Mouse (Mus musculus) intestine, embryonic 15.5 days (tissue): ENCODE results near the gene Megf11. TPM values are rescaled to one million over a fixed set of nuclear protein-coding genes. Genes with fewer than 3 reads are reported as not detected.
"Not testable (repeated sequence)": the region's sequence is repeated elsewhere in the genome, so short reads cannot be mapped to it uniquely, and the experiment has no call there.

Experiments
- ATAC-seq: fragments of 200-750 bp; cut with Nextera tagmentation; 2 replicates; pipeline ENCODE4 v1.8.0; 2017; ENCODE audit warnings: moderate TSS enrichment, moderate library complexity
- H3K27ac ChIP-seq: fragments of 300-500 bp; sonication (generic); 2 replicates; pipeline ENCODE4 v1.5.1; 2015; ENCODE audit warnings: mild to moderate bottlenecking, inconsistent platforms
- H3K27me3 ChIP-seq: fragments of 300-500 bp; sonication (generic); replicated peaks from 2 replicates; pipeline ENCODE4 v1.6.1; 2015; ENCODE audit warnings: inconsistent platforms
- H3K36me3 ChIP-seq: fragments of 300-500 bp; sonication (generic); 2 replicates; pipeline ENCODE4 v1.6.1; 2015; ENCODE audit warnings: inconsistent platforms
- H3K4me1 ChIP-seq: fragments of 300-500 bp; sonication (generic); replicated peaks from 2 replicates; pipeline ENCODE4 v1.6.1; 2015; ENCODE audit warnings: inconsistent platforms
- H3K4me2 ChIP-seq: fragments of 300-500 bp; sonication (generic); replicated peaks from 2 replicates; pipeline ENCODE4 v1.6.1; 2015; ENCODE audit warnings: mild to moderate bottlenecking, inconsistent platforms
- H3K4me3 ChIP-seq: fragments of 300-500 bp; sonication (generic); replicated peaks from 2 replicates; pipeline ENCODE4 v1.5.1; 2015; ENCODE audit warnings: inconsistent platforms
- H3K9ac ChIP-seq: fragments of 300-500 bp; sonication (generic); 2 replicates; pipeline ENCODE4 v1.6.1; 2015; ENCODE audit warnings: inconsistent platforms
- H3K9me3 ChIP-seq: fragments of 300-500 bp; sonication (generic); 2 replicates; pipeline ENCODE4 v1.6.1; 2016; ENCODE audit warnings: inconsistent platforms
- WGBS: fragments of 180-500 bp; shearing (Covaris S2); methylation state at CpG from one replicate; pipeline ENCODE4 v1.1.7; 2015; 5-methylcytosine and 5-hydroxymethylcytosine counted together
- polyA plus RNA-seq: library from polyadenylated mRNA; unstranded; fragments of >200 nt; fragmentation: Nextera tagmentation; extraction: Ambion mirVana; gene quantifications from 2 replicates; pipeline ENCODE4 v1.2.1, GENCODE M21; 2015

Gene Megf11
- polyA plus RNA-seq, 1 experiment from 2014 or later = 0.89 TPM

DNA sequence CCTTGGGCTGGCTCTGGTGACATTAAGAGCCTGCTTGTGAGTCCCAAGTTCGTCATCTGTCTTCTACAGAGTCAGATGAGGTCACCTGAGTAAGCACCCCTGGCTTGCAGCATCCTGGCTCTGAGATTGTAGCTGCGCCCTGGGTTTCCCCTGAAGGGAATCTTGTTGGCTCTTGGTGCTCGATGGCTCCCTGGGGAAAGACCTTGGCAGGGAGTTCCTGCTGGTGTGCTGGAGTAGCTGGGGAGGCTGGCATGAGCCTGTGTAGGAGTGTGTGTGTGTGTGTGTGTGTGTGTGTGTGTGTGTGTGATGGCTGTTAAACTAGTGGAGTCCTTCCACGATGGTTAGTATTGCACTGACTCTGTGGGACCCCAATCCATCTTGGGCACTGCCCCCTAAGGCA is 88.7 kb downstream of the Megf11 start:
- Histone ChIP-seq H3K27me3 (no peaks in the 10 kb centered on the region), H3K4me3 (no peak overlapping the region), H3K4me1 (no peaks in the 10 kb centered on the region), H3K9ac (no peak overlapping the region), H3K27ac (no peak overlapping the region), H3K36me3 (no peaks in the 10 kb centered on the region), H3K9me3 (no peaks in the 10 kb centered on the region), H3K4me2 (no peak overlapping the region)
- WGBS = 34% methylated on average over 4 of the region's 4 CpGs
- ATAC-seq = no peak

- H3K4me2 ChIP-seq = no peak overlapping the region
- 40% methylated on average over 2 of the region's 2 CpGs for WGBS
Observed at GRCm38 (mm10) chr9:64475942-64476341, 90.5 kb downstream of the Megf11 start.

DNA sequence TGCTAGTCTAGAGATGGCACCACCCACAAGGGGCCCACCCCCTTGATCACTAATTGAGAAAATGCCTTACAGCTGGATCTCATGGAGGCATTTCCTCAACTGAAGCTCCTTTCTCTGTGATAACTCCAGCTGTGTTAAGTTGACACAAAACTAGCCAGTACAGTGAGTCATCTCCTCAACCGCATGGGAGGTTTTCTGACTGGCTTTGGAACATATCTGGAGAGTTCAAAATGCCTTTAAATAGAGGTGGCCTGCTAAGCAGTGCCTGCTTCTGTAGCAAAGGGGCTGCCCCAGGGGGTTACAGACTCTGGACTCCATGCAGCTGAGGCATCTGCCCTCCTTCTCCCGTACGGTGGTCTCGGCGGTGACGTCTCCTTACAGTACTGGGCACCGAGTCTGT is 92.0 kb downstream of the Megf11 start:
- not testable (repeated sequence) for H3K27ac ChIP-seq, H3K9ac ChIP-seq, H3K36me3 ChIP-seq, H3K9me3 ChIP-seq, H3K27me3 ChIP-seq, H3K4me1 ChIP-seq, H3K4me2 ChIP-seq, H3K4me3 ChIP-seq, ATAC-seq
- 75% methylated on average over 7 of the region's 7 CpGs for WGBS

More at GRCm38 (mm10) chr9:64475942-64476341, 90.5 kb downstream of the Megf11 start:
- H3K9ac ChIP-seq = no peak overlapping the region
- no peaks in the 10 kb centered on the region for H3K9me3 ChIP-seq
- no peak overlapping the region for H3K27ac ChIP-seq
- H3K36me3 ChIP-seq = no peaks in the 10 kb centered on the region
- H3K27me3 ChIP-seq = no peaks in the 10 kb centered on the region
- no peaks in the 10 kb centered on the region for H3K4me1 ChIP-seq
- no peak overlapping the region for H3K4me3 ChIP-seq
- ATAC-seq = no peak

- no peaks in the 10 kb centered on the region for H3K36me3 ChIP-seq
Observed at GRCm38 (mm10) chr9:64482126-64482525, 96.7 kb downstream of the Megf11 start.

GRCm38 (mm10) chr9:64487377-64487776 is 102.0 kb downstream of the Megf11 start:
- Histone ChIP-seq H3K9me3 (no peaks in the 10 kb centered on the region), H3K27ac (no peak overlapping the region), H3K27me3 (no peaks in the 10 kb centered on the region), H3K9ac (no peak overlapping the region), H3K36me3 (no peaks in the 10 kb centered on the region), H3K4me2 (no peak overlapping the region), H3K4me1 (0 out of 2 replicates have a peak, but pooled peaks cover 2% of the 10 kb centered on the region), H3K4me3 (no peak overlapping the region)
- no peak for ATAC-seq
- 63% methylated on average over 4 of the region's 4 CpGs for WGBS

More at GRCm38 (mm10) chr9:64482126-64482525, 96.7 kb downstream of the Megf11 start:
- no peaks in the 10 kb centered on the region for H3K9me3 ChIP-seq
- no peak overlapping the region for H3K4me3 ChIP-seq
- no peak overlapping the region for H3K4me2 ChIP-seq
- no peaks in the 10 kb centered on the region for H3K4me1 ChIP-seq
- no peak overlapping the region for H3K9ac ChIP-seq
- no peak for ATAC-seq
- H3K27ac ChIP-seq = no peak overlapping the region
- 81% methylated on average over 5 of the region's 5 CpGs for WGBS
- no peaks in the 10 kb centered on the region for H3K27me3 ChIP-seq

DNA sequence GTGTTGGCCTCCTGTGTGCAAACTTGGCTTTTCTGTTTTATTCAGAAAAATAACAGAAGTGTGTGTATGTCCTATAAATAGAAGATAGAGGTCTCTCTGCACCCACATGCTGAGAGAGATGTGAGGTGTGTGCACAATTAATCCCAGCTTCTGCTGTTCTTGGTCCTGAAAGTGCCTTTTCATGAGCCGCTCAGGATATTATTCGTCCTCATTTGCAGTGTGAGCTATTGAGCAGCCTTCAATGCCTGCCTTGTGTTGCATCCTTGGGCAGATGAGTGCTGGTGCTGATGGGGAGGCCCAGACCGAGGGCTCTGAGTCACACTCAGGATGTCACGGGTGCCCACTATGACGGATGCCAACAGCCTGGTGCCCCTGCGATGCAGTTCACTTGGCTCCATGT is 109.2 kb downstream of the Megf11 start:
- Histone ChIP-seq H3K36me3 (no peaks in the 10 kb centered on the region), H3K9ac (no peak overlapping the region), H3K9me3 (no peaks in the 10 kb centered on the region), H3K4me1 (0 out of 2 replicates have a peak, but pooled peaks cover 2% of the 10 kb centered on the region), H3K4me2 (no peak overlapping the region), H3K4me3 (no peak overlapping the region), H3K27ac (no peak overlapping the region), H3K27me3 (no peaks in the 10 kb centered on the region)
- 84% methylated on average over 6 of the region's 6 CpGs for WGBS
- ATAC-seq = no peak

DNA sequence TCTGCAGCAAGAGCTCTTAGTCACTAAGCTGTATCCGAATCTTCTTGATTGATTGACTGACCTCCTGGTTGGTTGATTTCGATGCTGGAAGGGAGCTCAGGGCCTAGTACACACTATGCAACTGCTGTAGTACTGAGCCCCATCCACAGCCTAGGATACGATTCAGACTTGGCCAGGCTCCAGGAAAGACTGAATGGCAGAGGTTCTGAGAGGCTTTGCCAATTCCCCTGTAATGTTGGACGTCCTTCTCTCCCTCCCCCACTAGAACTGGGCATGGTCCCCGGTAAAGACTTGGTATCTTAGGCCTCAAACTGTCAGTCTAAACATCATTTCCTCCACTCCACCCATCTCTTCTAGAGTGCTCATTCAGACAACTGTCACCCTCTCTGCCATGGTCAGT is 113.5 kb downstream of the Megf11 start:
- no peak overlapping the region for H3K27ac ChIP-seq
- WGBS = 65% methylated on average over 5 of the region's 5 CpGs
- no peak overlapping the region for H3K4me3 ChIP-seq
- no peak overlapping the region for H3K9ac ChIP-seq
- H3K4me1 ChIP-seq = no peaks in the 10 kb centered on the region
- ATAC-seq = no peak
- no peaks in the 10 kb centered on the region for H3K27me3 ChIP-seq
- H3K4me2 ChIP-seq = no peak overlapping the region
- H3K36me3 ChIP-seq = no peaks in the 10 kb centered on the region
- H3K9me3 ChIP-seq = no peaks in the 10 kb centered on the region

- WGBS = 96% methylated on average over 8 of the region's 8 CpGs
- H3K27me3 ChIP-seq = no peaks in the 10 kb centered on the region
- no peak overlapping the region for H3K27ac ChIP-seq
- no peaks in the 10 kb centered on the region for H3K9me3 ChIP-seq
- no peaks in the 10 kb centered on the region for H3K4me1 ChIP-seq
- no peak overlapping the region for H3K4me2 ChIP-seq
- H3K9ac ChIP-seq = no peak overlapping the region
- H3K36me3 ChIP-seq = no peaks in the 10 kb centered on the region
- H3K4me3 ChIP-seq = no peak overlapping the region
- no peak for ATAC-seq
Observed at GRCm38 (mm10) chr9:64501211-64501610, 115.8 kb downstream of the Megf11 start.

DNA sequence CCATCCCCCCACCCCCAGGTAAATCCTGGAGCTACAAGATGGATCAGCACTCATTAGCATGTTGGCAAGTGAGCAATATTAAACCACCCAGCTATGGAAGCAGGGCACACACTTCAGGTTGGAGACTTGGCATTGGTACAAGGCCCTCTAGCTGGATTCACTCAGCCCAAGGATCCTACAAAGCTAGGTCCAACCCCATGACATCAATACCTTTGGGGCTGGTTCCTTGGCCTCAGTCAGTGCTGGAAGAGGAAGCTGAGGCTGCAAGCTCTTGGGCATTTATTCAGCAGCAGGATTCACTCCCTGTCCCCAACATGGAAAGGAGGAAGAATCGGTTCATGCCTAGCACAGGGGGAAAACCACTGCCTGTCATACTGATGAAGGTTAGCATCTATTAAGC is 118.6 kb downstream of the Megf11 start:
- no peaks in the 10 kb centered on the region for H3K4me1 ChIP-seq
- H3K36me3 ChIP-seq = no peaks in the 10 kb centered on the region
- H3K9me3 ChIP-seq = no peaks in the 10 kb centered on the region
- no peak overlapping the region for H3K4me2 ChIP-seq
- 87% methylated on average over 1 of the region's 1 CpGs for WGBS
- H3K27ac ChIP-seq = no peak overlapping the region
- H3K9ac ChIP-seq = no peak overlapping the region
- no peaks in the 10 kb centered on the region for H3K27me3 ChIP-seq
- no peak for ATAC-seq
- no peak overlapping the region for H3K4me3 ChIP-seq

- Histone ChIP-seq H3K27ac (no peak overlapping the region), H3K9ac (no peak overlapping the region), H3K9me3 (no peaks in the 10 kb centered on the region), H3K36me3 (no peaks in the 10 kb centered on the region), H3K4me1 (no peaks in the 10 kb centered on the region), H3K4me2 (no peak overlapping the region), H3K4me3 (no peak overlapping the region), H3K27me3 (no peaks in the 10 kb centered on the region)
- ATAC-seq = no peak
- WGBS = 65% methylated on average over 3 of the region's 3 CpGs
Observed at GRCm38 (mm10) chr9:64504456-64504855, 119.0 kb downstream of the Megf11 start.

- no peak overlapping the region for H3K9ac ChIP-seq
- H3K9me3 ChIP-seq = no peaks in the 10 kb centered on the region
- H3K27me3 ChIP-seq = no peaks in the 10 kb centered on the region
- ATAC-seq = no peak
- no peaks in the 10 kb centered on the region for H3K36me3 ChIP-seq
- H3K4me3 ChIP-seq = no peak overlapping the region
- no peaks in the 10 kb centered on the region for H3K4me1 ChIP-seq
- no peak overlapping the region for H3K27ac ChIP-seq
- no peak overlapping the region for H3K4me2 ChIP-seq
- 55% methylated on average over 8 of the region's 8 CpGs for WGBS
Observed at GRCm38 (mm10) chr9:64504921-64505320, 119.5 kb downstream of the Megf11 start.

GRCm38 (mm10) chr9:64506440-64507206 is 121.2 kb downstream of the Megf11 start:
- no peak overlapping the region for H3K9ac ChIP-seq
- H3K4me1 ChIP-seq = no peaks in the 10 kb centered on the region
- H3K36me3 ChIP-seq = no peaks in the 10 kb centered on the region
- 72% methylated on average over 11 of the region's 11 CpGs for WGBS
- ATAC-seq = no peak
- no peak overlapping the region for H3K4me2 ChIP-seq
- no peaks in the 10 kb centered on the region for H3K9me3 ChIP-seq
- no peak overlapping the region for H3K4me3 ChIP-seq
- H3K27ac ChIP-seq = no peak overlapping the region
- no peaks in the 10 kb centered on the region for H3K27me3 ChIP-seq

DNA sequence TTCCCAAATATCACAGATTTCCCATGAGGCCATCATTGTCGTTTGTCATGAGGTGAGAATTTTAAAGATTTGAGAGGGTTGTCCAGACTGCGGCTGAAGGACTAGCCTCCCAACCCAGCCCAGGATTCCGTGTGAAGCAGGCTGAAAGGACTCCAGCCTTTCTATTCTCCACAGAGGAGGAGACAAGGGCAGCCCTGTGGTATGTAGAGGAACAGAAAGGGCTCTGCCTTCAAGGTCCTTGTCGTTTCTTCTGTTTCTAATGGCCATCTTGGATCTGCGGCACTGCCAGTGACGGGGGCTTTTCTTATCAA is 121.7 kb downstream of the Megf11 start:
- H3K4me1 ChIP-seq = no peaks in the 10 kb centered on the region
- H3K9me3 ChIP-seq = no peaks in the 10 kb centered on the region
- no peak overlapping the region for H3K27ac ChIP-seq
- H3K4me2 ChIP-seq = no peak overlapping the region
- no peaks in the 10 kb centered on the region for H3K36me3 ChIP-seq
- ATAC-seq = no peak
- no peaks in the 10 kb centered on the region for H3K27me3 ChIP-seq
- no peak overlapping the region for H3K9ac ChIP-seq
- H3K4me3 ChIP-seq = no peak overlapping the region
- WGBS = 62% methylated on average over 6 of the region's 6 CpGs
